Mouse (Mus musculus) limb, embryonic 15.5 days (tissue): ENCODE data around the gene Ptprh. TPM values are rescaled to one million over a fixed set of nuclear protein-coding genes. Genes with fewer than 3 reads are reported as not detected.

Experiments
- ATAC-seq: fragments of 200-750 bp; cut with Nextera tagmentation; 2 replicates; pipeline ENCODE4 v1.8.0; 2017; ENCODE audit warnings: low read depth, moderate TSS enrichment; ENCODE audit not compliant: insufficient number of reproducible peaks, low FRiP score, low TSS enrichment
- H3K27ac ChIP-seq: fragments of 300-500 bp; sonication (generic); 2 replicates; pipeline ENCODE4 v1.5.1; 2015; ENCODE audit warnings: moderate library complexity, mild to moderate bottlenecking, inconsistent platforms
- H3K27me3 ChIP-seq: fragments of 300-500 bp; sonication (generic); 2 replicates; pipeline ENCODE4 v1.6.1; 2015; ENCODE audit warnings: inconsistent platforms
- H3K36me3 ChIP-seq: fragments of 300-500 bp; sonication (generic); 2 replicates; pipeline ENCODE4 v1.6.1; 2015; ENCODE audit warnings: inconsistent platforms
- H3K4me1 ChIP-seq: fragments of 300-500 bp; sonication (generic); 2 replicates; pipeline ENCODE4 v1.6.1; 2015; ENCODE audit warnings: inconsistent platforms
- H3K4me2 ChIP-seq: fragments of 300-500 bp; sonication (generic); 2 replicates; pipeline ENCODE4 v1.6.1; 2015; ENCODE audit warnings: mild to moderate bottlenecking, inconsistent platforms
- H3K4me3 ChIP-seq: fragments of 300-500 bp; sonication (generic); 2 replicates; pipeline ENCODE4 v1.5.1; 2015; ENCODE audit warnings: mild to moderate bottlenecking, inconsistent platforms
- H3K9ac ChIP-seq: fragments of 300-500 bp; sonication (generic); 2 replicates; pipeline ENCODE4 v1.6.1; 2015; ENCODE audit warnings: inconsistent platforms
- H3K9me3 ChIP-seq: fragments of 300-500 bp; sonication (generic); 2 replicates; pipeline ENCODE4 v1.6.1; 2016; ENCODE audit warnings: inconsistent platforms
- WGBS: fragments of 180-500 bp; shearing (Covaris S2); methylation state at CpG from one replicate; pipeline ENCODE4 v1.1.7; 2015; 5-methylcytosine and 5-hydroxymethylcytosine counted together
- polyA plus RNA-seq: library from polyadenylated mRNA; unstranded; fragments of >200 nt; fragmentation: Nextera tagmentation; extraction: Ambion mirVana; gene quantifications from 2 replicates; pipeline ENCODE4 v1.2.1, GENCODE M21; 2015

Gene Ptprh
- polyA plus RNA-seq, 1 experiment from 2014 or later = not detected

DNA sequence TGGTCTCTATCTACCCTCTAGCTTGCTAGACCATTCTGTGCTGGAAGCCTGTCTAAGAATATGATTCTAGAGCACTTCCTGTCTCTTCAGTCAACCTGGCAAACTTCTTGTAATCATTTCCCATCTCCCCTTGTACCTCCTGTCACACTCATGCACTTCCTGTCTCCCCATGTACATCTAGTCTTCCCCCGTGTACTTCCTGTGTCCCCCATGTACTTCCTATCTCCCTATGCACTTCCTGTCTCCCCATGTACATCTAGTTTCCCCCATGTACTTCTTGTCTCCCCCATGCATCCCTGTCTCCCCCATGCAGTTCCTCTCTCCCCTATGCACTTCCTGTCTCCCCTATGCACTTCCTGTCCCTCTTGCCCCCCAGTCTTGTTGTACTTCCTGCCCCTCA lies 85.4 kb downstream of the Ptprh start:
- no peak overlapping the region for H3K4me3 ChIP-seq

DNA sequence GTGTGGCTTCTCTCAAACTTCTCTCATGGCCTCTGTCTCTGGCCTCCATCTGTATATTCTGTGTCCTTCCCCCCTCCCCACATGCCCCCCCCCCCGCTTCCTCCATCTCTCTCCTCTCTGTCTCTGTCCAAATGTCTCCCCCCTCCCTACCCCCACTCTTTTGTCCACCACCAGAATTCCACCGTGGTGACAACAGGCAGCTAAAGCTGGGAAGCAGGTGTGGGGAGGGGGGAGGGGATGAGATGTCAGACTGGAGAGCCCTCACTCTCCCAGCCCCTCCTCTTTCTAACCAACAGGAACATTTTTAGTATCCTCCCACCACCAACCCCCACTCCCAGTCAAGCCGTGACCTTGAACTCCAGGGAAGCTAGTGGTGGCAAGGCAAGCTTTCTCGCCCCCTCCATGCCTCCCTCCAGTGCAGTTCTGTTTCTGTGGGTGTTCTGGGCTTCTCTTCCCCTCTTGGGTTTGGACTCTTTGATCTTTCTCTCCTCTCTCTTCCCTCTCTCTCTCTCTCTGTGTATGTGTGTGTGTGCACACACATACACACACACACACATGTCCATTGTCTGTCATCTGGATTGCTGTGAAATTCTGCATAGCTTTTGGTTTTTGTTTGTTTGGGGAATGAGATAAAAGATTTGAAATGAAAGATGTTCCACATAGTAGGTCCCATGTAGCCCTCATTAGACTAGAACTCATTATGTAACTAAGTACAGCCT lies 87.3 kb downstream of the Ptprh start, which contains the start of gene Tnnt1:
Gene Tnnt1, minus strand, starts transcription at position 51 of the 719 bp plus-strand sequence.
- Histone ChIP-seq H3K36me3 (no peaks in the 10 kb centered on the region), H3K27me3 (0 out of 2 replicates have a peak, but pooled peaks cover 4% of the 10 kb centered on the region)
- WGBS = 22% methylated on average over 3 of the region's 4 CpGs

More for the DNA sequence above, 85.4 kb downstream of the Ptprh start:
- 67% methylated on average over 1 of the region's 1 CpGs for whole genome bisulfite sequencing
- H3K9ac ChIP-seq = no peak overlapping the region
- peaks cover 17% of the 10 kb centered on the region; the same call in 1 of the 2 replicates for H3K4me1 ChIP-seq
- no peak for ATAC-seq
- no peaks in the 10 kb centered on the region for H3K36me3 ChIP-seq
- H3K9me3 ChIP-seq = no peaks in the 10 kb centered on the region
- H3K27me3 ChIP-seq = 0 out of 2 replicates have a peak, but pooled peaks cover 4% of the 10 kb centered on the region
- H3K4me2 ChIP-seq = no peak overlapping the region
- H3K27ac ChIP-seq = no peak overlapping the region

DNA sequence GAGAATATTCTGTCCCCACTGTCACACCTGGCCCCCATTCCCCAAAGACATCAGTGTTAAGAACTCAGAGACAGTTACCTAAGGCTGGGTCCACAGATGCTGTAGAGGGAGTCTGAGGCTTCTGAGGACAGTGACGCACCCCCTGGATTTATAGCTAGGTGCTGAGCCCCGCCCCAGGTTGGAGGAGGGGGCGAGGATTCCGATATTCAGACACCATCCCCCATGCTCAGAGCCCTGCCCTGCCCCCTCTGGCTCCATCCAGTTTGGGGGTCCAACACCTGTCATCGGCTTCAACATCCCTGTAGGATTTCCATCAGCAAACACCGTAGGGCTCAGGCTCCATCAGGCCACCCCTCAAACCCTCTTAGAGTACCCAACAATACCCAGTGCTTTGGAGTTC lies 88.0 kb downstream of the Ptprh start:
- Histone ChIP-seq H3K36me3 (no peaks in the 10 kb centered on the region), H3K4me1 (peaks cover 11% of the 10 kb centered on the region), H3K4me3 (no peak overlapping the region), H3K27me3 (0 out of 2 replicates have a peak, but pooled peaks cover 4% of the 10 kb centered on the region), H3K9me3 (no peaks in the 10 kb centered on the region), H3K27ac (peak overlapping the region; percentile 24; the same call in 1 of the 2 replicates), H3K4me2 (no peak overlapping the region), H3K9ac (no peak overlapping the region)
- ATAC-seq = no peak
- WGBS = 44% methylated on average over 6 of the region's 6 CpGs

More for the DNA sequence above, 87.3 kb downstream of the Ptprh start, which contains the start of gene Tnnt1:
- H3K9ac ChIP-seq = no peak within 1 kb of the TSS
- no peaks in the 10 kb centered on the region for H3K9me3 ChIP-seq
- 0 out of 2 replicates have a peak within 1 kb of the TSS, but pooled peaks have one; percentile 1 for H3K4me3 ChIP-seq
- H3K4me1 ChIP-seq = peaks cover 17% of the 10 kb centered on the region; the same call in 1 of the 2 replicates
- no peak for ATAC-seq
- peak within 1 kb of the TSS; percentile 48 for H3K27ac ChIP-seq
- H3K4me2 ChIP-seq = no peak within 1 kb of the TSS

DNA sequence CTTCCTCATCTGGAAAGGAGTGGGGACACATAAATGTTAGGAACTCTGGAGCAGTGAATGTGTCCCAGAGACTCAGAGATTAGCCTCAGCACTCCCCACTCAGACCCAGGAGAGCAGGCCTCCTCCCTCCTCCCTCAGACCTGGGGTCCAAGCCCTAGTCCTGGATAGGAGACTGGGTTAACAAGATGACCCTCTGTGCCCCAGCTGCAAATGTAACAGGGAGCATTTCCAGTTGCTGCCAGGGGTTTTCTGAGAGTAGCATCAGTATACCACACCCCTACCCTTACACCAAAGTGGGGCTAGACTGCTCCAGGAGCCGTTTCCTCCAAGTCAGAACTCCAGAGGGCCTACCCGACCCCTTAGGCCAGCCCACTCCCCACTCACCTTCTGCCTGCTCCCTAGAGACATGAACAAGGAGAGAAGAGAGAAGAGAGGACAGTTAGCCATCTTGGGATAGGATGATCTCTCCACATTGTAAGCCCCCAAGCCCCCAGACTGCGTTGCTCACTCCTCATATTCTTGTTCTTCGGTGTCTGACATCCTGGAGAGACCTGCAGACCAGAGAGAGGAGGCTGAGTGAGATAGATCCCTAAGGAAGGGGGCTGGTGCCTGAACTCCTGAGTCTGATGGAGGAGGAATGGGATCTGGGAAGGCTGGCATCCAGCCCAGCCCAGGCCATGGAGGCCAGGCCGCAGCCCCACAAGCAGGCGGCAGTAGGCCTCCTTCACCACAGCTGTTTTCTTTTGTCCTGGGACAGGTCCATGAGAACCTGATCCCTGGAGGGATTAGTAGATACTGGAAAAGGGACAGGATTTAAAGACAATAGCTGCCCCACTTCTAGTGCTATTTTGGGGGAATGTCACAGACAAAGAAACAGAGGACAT lies 89.8 kb downstream of the Ptprh start:
- H3K27ac ChIP-seq = peak overlapping the region; percentile 48
- 50% methylated on average over 6 of the region's 6 CpGs for WGBS
- peak overlapping the region; percentile 10; the same call in 1 of the 2 replicates for H3K4me2 ChIP-seq
- H3K9me3 ChIP-seq = no peaks in the 10 kb centered on the region
- H3K36me3 ChIP-seq = no peaks in the 10 kb centered on the region
- ATAC-seq = peak; percentile 31; the same call in 1 of the 2 replicates
- peak overlapping the region; percentile 6; the same call in 1 of the 2 replicates for H3K4me3 ChIP-seq
- H3K9ac ChIP-seq = no peak overlapping the region
- H3K4me1 ChIP-seq = peaks cover 17% of the 10 kb centered on the region
- H3K27me3 ChIP-seq = no peaks in the 10 kb centered on the region

DNA sequence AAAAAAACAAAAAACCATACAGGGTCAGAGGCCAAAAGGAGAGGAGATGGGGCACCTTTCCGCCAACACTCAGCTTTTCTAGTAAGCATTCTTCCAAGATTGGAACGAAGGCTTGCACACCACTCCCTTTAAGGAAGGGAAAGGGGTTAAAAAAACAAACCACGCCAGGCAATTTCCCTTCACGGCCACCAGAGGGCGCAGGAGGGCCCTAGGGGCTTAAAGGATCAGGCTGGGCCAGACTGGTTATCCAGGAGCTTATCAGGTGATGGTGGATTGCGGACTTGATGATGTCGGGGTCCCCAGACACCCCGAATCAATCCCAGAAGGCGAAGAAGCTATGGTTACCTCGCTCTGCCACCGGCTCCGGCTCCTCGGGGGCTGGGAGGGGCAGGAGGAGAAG lies 90.6 kb downstream of the Ptprh start:
- Histone ChIP-seq H3K27ac (no peak overlapping the region), H3K4me3 (no peak overlapping the region), H3K9me3 (no peaks in the 10 kb centered on the region), H3K27me3 (no peaks in the 10 kb centered on the region), H3K4me2 (no peak overlapping the region), H3K9ac (no peak overlapping the region), H3K4me1 (peaks cover 17% of the 10 kb centered on the region), H3K36me3 (no peaks in the 10 kb centered on the region)
- ATAC-seq = no peak
- 31% methylated on average over 13 of the region's 13 CpGs for WGBS

DNA sequence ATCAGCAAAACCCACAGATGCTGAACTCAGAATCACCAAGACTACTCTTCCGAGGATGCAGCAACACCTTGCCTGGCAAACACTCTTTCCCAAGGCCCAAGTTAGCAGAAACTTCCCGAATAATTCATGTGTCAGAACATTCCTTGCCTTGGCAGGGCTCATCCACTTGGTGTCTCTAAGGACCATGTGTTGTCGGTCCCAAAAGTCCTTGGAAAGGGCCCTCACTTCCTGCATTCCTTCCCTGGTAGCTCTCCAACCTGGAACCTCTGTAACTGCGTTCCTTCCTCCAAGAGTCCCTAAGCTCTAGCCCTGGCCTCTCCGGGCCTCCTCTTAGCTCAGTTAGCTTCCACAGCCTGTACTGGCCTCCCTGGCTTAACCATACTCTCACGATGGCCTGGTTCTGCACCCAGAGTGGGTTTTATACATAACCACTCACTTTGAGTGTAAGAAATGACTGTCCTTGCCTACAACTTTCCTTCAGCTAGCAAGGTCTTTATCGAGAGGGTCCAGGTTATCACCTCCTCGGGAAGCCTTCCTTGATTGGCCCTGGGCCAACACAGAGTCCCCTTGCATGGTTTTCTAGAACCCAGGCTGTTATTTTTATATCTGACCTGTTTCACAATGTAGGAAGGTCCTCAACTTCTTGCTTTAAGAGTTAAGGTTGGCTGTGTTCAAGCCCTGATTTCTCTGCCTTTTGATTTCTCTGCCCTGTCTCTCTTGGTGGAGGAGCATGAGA lies 92.2 kb downstream of the Ptprh start:
- Histone ChIP-seq H3K9me3 (no peaks in the 10 kb centered on the region), H3K27me3 (no peaks in the 10 kb centered on the region), H3K4me1 (peaks cover 17% of the 10 kb centered on the region), H3K9ac (no peak overlapping the region), H3K27ac (no peak overlapping the region), H3K4me3 (no peak overlapping the region), H3K36me3 (no peaks in the 10 kb centered on the region), H3K4me2 (no peak overlapping the region)
- no peak for ATAC-seq
- WGBS = 65% methylated on average over 8 of the region's 8 CpGs

DNA sequence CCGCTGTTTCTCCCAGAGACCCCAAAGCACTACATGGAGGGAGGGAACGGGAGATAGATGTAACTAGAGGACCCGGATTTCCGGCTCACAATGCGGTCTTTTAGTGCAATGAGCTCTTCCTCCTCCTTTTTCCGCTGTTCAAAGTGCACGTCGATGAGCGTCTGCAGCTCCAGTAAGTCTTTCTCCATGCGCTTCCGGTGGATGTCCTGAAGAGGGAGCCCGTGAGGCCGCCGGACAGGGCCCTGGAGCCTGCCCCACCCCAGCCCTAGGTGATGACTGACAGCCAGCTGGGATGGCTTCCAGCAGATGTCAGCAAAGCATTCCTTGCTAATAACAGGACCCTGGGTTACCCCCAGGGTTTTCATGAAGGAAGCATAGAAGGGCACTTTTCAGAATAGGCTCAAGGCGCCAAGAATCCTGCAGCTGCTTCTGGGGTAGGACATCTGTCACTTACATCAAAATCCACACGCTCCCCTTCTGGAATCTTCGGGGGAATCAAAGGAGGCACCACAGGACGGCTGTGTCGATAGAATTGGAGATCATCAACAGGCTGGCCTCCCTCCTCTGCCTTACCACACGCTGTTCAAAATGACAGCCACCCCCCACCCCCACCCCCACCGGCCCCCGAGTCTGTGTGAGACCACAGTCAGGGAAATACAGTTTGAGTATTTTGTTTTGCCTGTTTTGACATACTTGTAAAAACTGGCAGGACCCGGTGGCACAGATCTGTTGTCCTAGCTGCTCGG lies 93.8 kb downstream of the Ptprh start:
- no peak overlapping the region for H3K9ac ChIP-seq
- H3K4me2 ChIP-seq = 0 out of 2 replicates have a peak overlapping the region, but pooled peaks have one; percentile 10
- no peaks in the 10 kb centered on the region for H3K27me3 ChIP-seq
- no peaks in the 10 kb centered on the region for H3K9me3 ChIP-seq
- peaks cover 17% of the 10 kb centered on the region for H3K4me1 ChIP-seq
- peak overlapping the region; percentile 15; the same call in 1 of the 2 replicates for H3K4me3 ChIP-seq
- ATAC-seq = 0 out of 2 replicates have a peak, but pooled peaks have one; percentile 53
- no peaks in the 10 kb centered on the region for H3K36me3 ChIP-seq
- H3K27ac ChIP-seq = no peak overlapping the region; the same call in 1 of the 2 replicates
- 15% methylated on average over 24 of the region's 24 CpGs for WGBS

DNA sequence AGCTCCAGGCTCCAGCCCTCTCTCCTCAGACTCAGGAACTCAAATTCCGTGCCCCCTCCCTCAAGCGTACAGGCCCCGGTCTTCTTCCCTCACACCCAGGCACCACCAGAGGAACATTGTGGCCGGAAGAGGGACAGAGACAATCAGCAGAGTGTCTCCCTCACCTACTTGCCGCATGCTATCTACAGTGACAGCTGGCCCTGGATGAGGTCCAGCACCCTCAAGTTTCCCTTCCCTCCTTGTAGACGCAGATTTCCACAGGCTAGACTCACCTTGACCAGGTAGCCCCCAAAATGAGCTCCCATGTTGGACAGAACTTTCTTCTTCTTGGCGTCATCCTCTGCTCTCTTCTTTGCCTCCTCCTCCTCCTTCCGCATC lies 95.1 kb downstream of the Ptprh start:
- Histone ChIP-seq H3K9ac (no peak overlapping the region), H3K9me3 (no peaks in the 10 kb centered on the region), H3K4me3 (no peak overlapping the region), H3K4me1 (peaks cover 12% of the 10 kb centered on the region; the same call in 1 of the 2 replicates), H3K4me2 (no peak overlapping the region), H3K36me3 (no peaks in the 10 kb centered on the region), H3K27ac (no peak overlapping the region), H3K27me3 (no peaks in the 10 kb centered on the region)
- no peak for ATAC-seq
- WGBS = 87% methylated on average over 8 of the region's 8 CpGs

DNA sequence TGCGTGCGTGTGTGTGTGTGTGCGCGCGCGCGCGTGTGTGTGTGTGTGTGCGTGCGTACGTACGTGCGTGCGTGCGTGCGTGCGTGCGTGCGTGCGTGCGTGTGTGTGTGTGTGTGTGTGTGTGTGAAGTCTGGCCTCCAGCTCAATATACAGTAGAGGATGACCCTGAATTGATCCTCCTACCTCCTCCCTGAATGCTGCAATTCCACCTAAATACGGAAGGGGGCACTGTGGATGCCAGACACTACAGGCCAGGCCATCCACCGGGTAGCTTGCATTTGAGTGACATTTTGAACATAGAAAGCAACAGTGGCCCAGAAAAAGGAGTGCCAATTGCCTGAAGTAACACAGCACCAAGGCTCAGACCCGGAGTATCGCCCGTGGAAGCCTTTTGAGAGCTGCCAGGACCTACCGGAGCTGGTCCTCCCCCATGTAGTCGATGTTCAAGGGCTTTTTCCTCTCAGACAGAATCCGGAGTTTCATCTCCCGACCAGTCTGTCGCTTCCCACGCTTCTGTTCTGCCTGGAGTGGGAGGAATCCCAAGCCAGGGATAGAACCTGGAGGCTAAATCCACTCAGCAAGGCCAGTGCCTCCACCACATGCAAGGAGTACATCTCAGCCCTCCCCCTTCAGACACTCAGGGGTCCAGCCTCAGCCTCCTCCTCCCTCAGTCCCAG lies 95.6 kb downstream of the Ptprh start:
- Histone ChIP-seq H3K36me3 (no peaks in the 10 kb centered on the region), H3K4me3 (no peak overlapping the region), H3K9ac (no peak overlapping the region), H3K4me2 (no peak overlapping the region), H3K27ac (no peak overlapping the region), H3K9me3 (no peaks in the 10 kb centered on the region), H3K4me1 (peaks cover 12% of the 10 kb centered on the region; the same call in 1 of the 2 replicates), H3K27me3 (no peaks in the 10 kb centered on the region)
- ATAC-seq = no peak
- WGBS = 69% methylated on average over 27 of the region's 32 CpGs

- Histone ChIP-seq H3K9me3 (no peaks in the 10 kb centered on the region), H3K27ac (no peak overlapping the region), H3K4me2 (no peak overlapping the region), H3K4me3 (no peak overlapping the region), H3K36me3 (no peaks in the 10 kb centered on the region), H3K27me3 (no peaks in the 10 kb centered on the region), H3K9ac (no peak overlapping the region), H3K4me1 (peaks cover 12% of the 10 kb centered on the region; the same call in 1 of the 2 replicates)
- 69% methylated on average over 2 of the region's 4 CpGs for WGBS
- ATAC-seq = no peak
Measured at GRCm38 (mm10) chr7:4507220-4507619, 96.6 kb downstream of the Ptprh start.
